Mouse (Mus musculus) bone marrow, adult 2 months (tissue): ENCODE measurements around the gene Hic1.

Experiments
- CTCF ChIP-seq: fragments of 200-500 bp; IDR thresholded peaks from 2 replicates; pipeline ENCODE4 v1.5.1; 2011; ENCODE audit warnings: low read length, control low read depth; ENCODE audit not compliant: control insufficient read depth, insufficient read depth
- POLR2A ChIP-seq: fragments of 200-500 bp; IDR thresholded peaks from 2 replicates; pipeline ENCODE4 v1.6.1; 2011; ENCODE audit warnings: low read depth, mild to moderate bottlenecking, control low read depth, low read length, borderline replicate concordance; ENCODE audit not compliant: control insufficient read depth

- TF ChIP-seq CTCF (no peak), POLR2A (no peak)
These were observed 26.8 kb upstream of the Hic1 start for GRCm38 (mm10) chr11:75196131-75196530.
